Mouse (Mus musculus) liver, embryonic 14.5 days (tissue): ENCODE data around the gene Smg6. TPM values are rescaled to one million over a fixed set of nuclear protein-coding genes. Genes with fewer than 3 reads are reported as not detected.

Experiments used
- ATAC-seq: fragments of 200-750 bp; cut with Nextera tagmentation; 2 replicates; pipeline ENCODE4 v1.8.0; 2017; ENCODE audit warnings: moderate number of reproducible peaks, mild to moderate bottlenecking, moderate library complexity; ENCODE audit not compliant: insufficient read depth
- DNase-seq, 3 experiments: peaks; one replicate each; pipeline ENCODE4 v3.0.0-alpha.2; 2012 to 2013; ENCODE audit warnings: low read depth in 3 of 3, low spot score in 3 of 3
- H3K27ac ChIP-seq: fragments of 300-500 bp; sonication (generic); 2 replicates; pipeline ENCODE4 v1.5.1; 2014; ENCODE audit warnings: moderate library complexity, mild to moderate bottlenecking, control low read depth, inconsistent platforms
- H3K27me3 ChIP-seq: fragments of 300-500 bp; sonication (generic); 2 replicates; pipeline ENCODE4 v1.6.1; 2014; ENCODE audit warnings: mild to moderate bottlenecking, low read length, moderate library complexity; ENCODE audit not compliant: control insufficient read depth, insufficient read depth
- H3K36me3 ChIP-seq: fragments of 300-500 bp; sonication (generic); replicated peaks from 2 replicates; pipeline ENCODE4 v1.6.1; 2014; ENCODE audit warnings: low read depth; ENCODE audit not compliant: control insufficient read depth, insufficient read depth
- H3K4me1 ChIP-seq, 2 experiments: fragments of 200-500 bp in 1 of 2; fragments of 300-500 bp in 1 of 2; sonication (generic) in 1 of 2; replicated peaks; 2 replicates each; pipeline ENCODE4 v1.6.1; 2012 to 2014; ENCODE audit warnings: antibody characterized with exemption in 1 of 2, inconsistent platforms in 1 of 2, low read length in 1 of 2; ENCODE audit not compliant: control insufficient read depth in 2 of 2, insufficient read depth in 2 of 2
- H3K4me2 ChIP-seq: fragments of 300-500 bp; sonication (generic); 2 replicates; pipeline ENCODE4 v1.6.1; 2014; ENCODE audit warnings: low read depth, mild to moderate bottlenecking, control low read depth, moderate library complexity
- H3K4me3 ChIP-seq, 2 experiments: fragments of 200-500 bp in 1 of 2; fragments of 300-500 bp in 1 of 2; sonication (generic) in 1 of 2; 2 replicates each; pipeline ENCODE4 v1.5.1; 2012 to 2014; ENCODE audit warnings: low read depth in 2 of 2, low read length in 2 of 2, mild to moderate bottlenecking in 2 of 2, control low read depth in 1 of 2, inconsistent platforms in 1 of 2, moderate library complexity in 1 of 2; ENCODE audit not compliant: insufficient read depth in 1 of 2
- H3K9ac ChIP-seq: fragments of 300-500 bp; sonication (generic); replicated peaks from 2 replicates; pipeline ENCODE4 v1.6.1; 2014; ENCODE audit warnings: mild to moderate bottlenecking, control low read depth, moderate library complexity
- H3K9me3 ChIP-seq: fragments of 300-500 bp; sonication (generic); 2 replicates; pipeline ENCODE4 v1.6.1; 2016; ENCODE audit warnings: low read length, mixed read lengths; ENCODE audit not compliant: control insufficient read depth
- CTCF ChIP-seq: IDR thresholded peaks from 2 replicates; pipeline ENCODE4 v1.5.1; 2016; ENCODE audit warnings: antibody characterized with exemption, low read depth, control low read depth
- EP300 ChIP-seq: IDR thresholded peaks from 2 replicates; pipeline ENCODE4 v1.6.1; 2016; ENCODE audit warnings: antibody characterized with exemption, low read depth
- WGBS: fragments of 180-500 bp; shearing (Covaris S2); extraction: QIAGEN DNeasy Blood & Tissue Kit; methylation state at CpG from one replicate; pipeline ENCODE4 v1.1.7; 2014; ENCODE audit not compliant: insufficient replicate concordance; 5-methylcytosine and 5-hydroxymethylcytosine counted together
- polyA plus RNA-seq, 2 experiments: library from polyadenylated mRNA; depleted of rRNA in 1 of 2; stranded (reverse) in 1 of 2; unstranded in 1 of 2; fragments of >200 nt; fragmentation: Nextera tagmentation in 1 of 2; extraction: Ambion mirVana in 1 of 2; gene quantifications; 2 replicates each; pipeline versions ENCODE4 v1.2.1 to v1.2.3; 2012 to 2014

Smg6 gene
- polyA plus RNA-seq, 2 experiments = 3.2 to 5.9 TPM

- TF ChIP-seq EP300 (no peak), CTCF (no peak)
- DNase-seq = no peak
- H3K4me3 ChIP-seq = peak within 1 kb of the TSS; percentile 32 to 52
- no peak for ATAC-seq
- H3K27ac ChIP-seq = no peak within 1 kb of the TSS
- WGBS = 7% methylated on average over 23 of the region's 23 CpGs
- no peaks in the 10 kb centered on the region for H3K36me3 ChIP-seq
- H3K4me1 ChIP-seq = peaks cover 2 to 7% of the 10 kb centered on the region in 2 experiments
- H3K9me3 ChIP-seq = no peaks in the 10 kb centered on the region
- peaks cover 98% of the 10 kb centered on the region for H3K27me3 ChIP-seq
- H3K4me2 ChIP-seq = peak within 1 kb of the TSS; percentile 74
- peak within 1 kb of the TSS; percentile 32 for H3K9ac ChIP-seq
Measured at GRCm38 (mm10) chr11:75169405-75170080, 243.9 kb downstream of the Smg6 start, which contains the start of gene Hic1. Hic1 (minus strand) TSS chr11:75169519.

DNA sequence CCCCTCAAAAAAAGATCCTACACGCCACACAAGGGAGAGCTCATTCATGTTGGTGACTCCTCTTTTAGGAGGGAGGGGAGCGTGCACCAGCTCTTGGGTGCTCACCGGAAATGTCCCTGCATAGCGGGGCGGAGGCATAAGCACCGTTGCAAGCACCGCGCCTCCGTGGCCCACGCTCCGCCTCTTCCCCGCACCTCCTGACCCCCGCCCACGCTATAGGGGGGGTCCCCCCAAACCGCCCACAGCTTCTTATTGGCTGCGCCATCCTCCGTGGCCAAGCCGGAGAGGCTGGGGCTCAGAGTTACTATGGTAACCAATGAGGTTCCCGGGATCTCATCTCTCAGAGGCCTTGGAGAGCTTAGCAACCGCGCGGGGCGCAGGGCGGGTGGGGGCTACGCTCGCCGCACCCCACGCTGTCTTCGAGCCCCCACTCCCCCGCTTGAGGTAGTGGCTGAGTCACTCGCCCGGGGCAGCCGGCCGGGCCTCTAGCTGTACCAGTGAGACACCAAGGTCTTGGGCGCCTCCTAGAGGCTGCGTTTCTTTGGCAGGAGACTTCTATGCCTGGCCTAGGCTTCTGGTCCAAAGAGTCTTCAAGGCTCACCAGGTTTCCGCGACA is 244.6 kb downstream of the Smg6 start:
- peak; percentile 66 to 77 (median 66) for DNase-seq
- peaks cover 91% of the 10 kb centered on the region for H3K27me3 ChIP-seq
- H3K9ac ChIP-seq = no peak overlapping the region
- peaks cover 2 to 7% of the 10 kb centered on the region in 2 experiments for H3K4me1 ChIP-seq
- H3K4me3 ChIP-seq = peak overlapping the region; percentile 23 to 42; a peak in 3 of 4 replicates
- TF ChIP-seq CTCF = peak; percentile 82
- TF ChIP-seq EP300 = no peak
- under 1% methylated on average over 38 of the region's 38 CpGs for WGBS
- no peaks in the 10 kb centered on the region for H3K36me3 ChIP-seq
- no peak overlapping the region for H3K27ac ChIP-seq
- ATAC-seq = peak; percentile 33; the same call in 1 of the 2 replicates
- no peaks in the 10 kb centered on the region for H3K9me3 ChIP-seq
- peak overlapping the region; percentile 74 for H3K4me2 ChIP-seq

GRCm38 (mm10) chr11:75171186-75171865 is 245.7 kb downstream of the Smg6 start:
- no peaks in the 10 kb centered on the region for H3K9me3 ChIP-seq
- DNase-seq = no peak
- TF ChIP-seq EP300 = no peak
- TF ChIP-seq CTCF = no peak
- WGBS = 8% methylated on average over 17 of the region's 17 CpGs
- no peaks in the 10 kb centered on the region for H3K36me3 ChIP-seq
- no peak overlapping the region for H3K27ac ChIP-seq
- H3K27me3 ChIP-seq = peaks cover 80% of the 10 kb centered on the region
- H3K4me1 ChIP-seq = peaks cover 2 to 7% of the 10 kb centered on the region in 2 experiments
- no peak for ATAC-seq
- H3K9ac ChIP-seq = no peak overlapping the region
- H3K4me3 ChIP-seq = no peak overlapping the region
- H3K4me2 ChIP-seq = no peak overlapping the region

DNA sequence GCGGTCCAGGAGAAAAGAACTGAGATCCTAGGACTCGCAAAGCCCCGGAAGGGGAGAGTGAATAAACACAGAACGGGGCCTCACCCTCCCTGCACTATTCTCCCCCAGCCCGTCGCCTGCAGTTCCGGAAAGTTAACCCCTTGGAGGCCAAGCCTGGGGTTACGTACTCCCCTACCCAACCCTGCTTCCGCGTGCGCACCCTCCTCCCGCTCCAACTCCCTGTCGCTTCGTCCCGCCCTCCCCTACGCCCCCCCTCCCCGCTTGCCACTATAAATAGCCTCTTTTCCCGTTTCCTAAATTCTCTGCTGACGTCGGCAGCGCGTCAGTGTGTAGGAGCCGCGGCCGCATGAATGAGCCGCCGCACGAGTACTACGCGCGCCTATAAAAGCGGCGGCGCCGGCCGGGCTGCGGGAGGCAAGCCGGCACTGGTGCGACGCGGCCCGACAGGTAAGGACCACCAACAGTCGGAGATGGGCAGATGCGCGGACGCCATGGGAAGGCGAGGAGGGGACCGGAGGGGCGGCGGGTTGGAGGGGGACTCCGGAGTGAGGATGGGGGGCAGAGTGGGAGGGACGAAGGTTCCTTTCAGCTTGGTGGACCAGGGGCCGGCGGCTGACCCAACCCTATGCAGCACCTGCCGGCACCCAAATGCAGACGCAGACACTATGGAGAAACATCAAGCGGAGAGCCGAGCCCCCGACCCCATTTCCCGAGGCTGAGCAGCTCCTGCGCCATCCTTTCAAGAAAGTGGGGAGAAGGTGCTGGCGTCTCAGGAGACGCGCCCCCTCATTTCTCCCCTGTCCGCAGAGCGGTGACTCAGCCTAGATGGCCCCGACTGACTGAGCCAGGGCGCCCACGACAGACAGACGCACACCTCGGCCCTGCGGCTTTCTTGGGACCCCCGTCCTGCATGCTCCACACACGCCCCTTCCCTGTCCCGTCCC is 246.8 kb downstream of the Smg6 start:
- no peak for TF ChIP-seq CTCF
- TF ChIP-seq EP300 = no peak
- no peak overlapping the region for H3K27ac ChIP-seq
- under 1% methylated on average over 75 of the region's 75 CpGs for WGBS
- ATAC-seq (peak; percentile 6; the same call in 1 of the 2 replicates), DNase-seq (no peak)
- H3K4me1 ChIP-seq = peaks cover 2 to 7% of the 10 kb centered on the region in 2 experiments
- H3K4me3 ChIP-seq = peak overlapping the region; percentile 20 to 66
- peaks cover 69% of the 10 kb centered on the region for H3K27me3 ChIP-seq
- H3K9me3 ChIP-seq = no peaks in the 10 kb centered on the region
- H3K4me2 ChIP-seq = peak overlapping the region; percentile 78
- H3K36me3 ChIP-seq = no peaks in the 10 kb centered on the region; the same call in 1 of the 2 replicates
- H3K9ac ChIP-seq = no peak overlapping the region
